Mouse (Mus musculus): ENCODE data around the gene Hadha.

Gene Hadha

DNA sequence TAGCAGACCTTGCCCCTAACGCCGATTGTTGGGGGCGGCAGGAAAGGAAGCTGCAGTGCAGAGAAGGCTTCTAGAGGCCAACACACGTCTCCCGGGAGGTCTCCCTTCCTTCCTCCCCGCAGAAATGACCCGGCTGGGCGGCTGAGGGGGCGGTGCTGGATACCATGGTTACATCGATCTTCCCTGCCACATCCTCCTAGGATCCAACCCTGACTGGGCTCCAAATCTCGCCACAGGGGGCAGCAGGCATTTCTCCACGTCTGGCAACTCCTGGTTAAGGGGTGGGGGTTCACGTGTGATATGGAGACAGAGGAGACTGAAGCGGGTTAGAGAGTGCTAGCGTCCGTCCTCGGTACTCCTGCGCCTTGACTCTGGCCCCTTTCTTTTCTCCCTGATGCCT lies 43.8 kb downstream of the Hadha start:
- DNase-seq: peak; percentile 63

DNA sequence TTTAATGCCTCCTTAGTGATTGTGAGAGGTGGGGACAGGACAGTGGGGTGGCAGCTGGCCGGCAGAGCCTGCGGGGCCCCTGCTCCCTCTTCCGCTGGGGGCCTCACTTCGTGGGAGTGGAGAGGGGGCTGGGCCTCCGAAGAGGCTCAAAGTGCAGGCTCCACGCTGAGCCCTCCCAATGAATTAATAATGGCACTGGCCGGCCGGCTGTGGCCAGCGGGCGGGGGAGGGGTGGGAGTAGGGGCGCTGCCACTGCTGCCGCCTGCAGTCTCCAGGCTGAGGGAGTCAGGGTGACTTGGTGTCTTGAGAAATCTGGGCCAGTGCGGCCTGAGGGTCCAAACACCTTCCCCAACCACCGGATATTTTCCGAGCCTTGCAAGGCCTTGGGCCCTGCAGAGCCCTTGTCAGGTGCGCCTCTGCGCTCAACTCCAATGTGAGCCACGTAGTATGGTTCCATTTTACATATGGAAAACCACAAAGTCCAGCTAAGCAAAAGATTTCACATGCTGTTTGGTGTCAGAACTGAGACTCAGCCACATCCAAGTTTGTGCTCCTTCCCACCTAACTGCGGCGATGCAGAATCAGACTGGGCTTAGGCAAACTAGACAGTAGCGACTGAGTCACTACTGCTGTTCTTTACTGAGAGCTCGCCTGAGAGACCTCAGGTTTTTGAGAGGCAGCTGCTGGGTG lies 44.4 kb downstream of the Hadha start:
- DNase-seq: no peak

DNA sequence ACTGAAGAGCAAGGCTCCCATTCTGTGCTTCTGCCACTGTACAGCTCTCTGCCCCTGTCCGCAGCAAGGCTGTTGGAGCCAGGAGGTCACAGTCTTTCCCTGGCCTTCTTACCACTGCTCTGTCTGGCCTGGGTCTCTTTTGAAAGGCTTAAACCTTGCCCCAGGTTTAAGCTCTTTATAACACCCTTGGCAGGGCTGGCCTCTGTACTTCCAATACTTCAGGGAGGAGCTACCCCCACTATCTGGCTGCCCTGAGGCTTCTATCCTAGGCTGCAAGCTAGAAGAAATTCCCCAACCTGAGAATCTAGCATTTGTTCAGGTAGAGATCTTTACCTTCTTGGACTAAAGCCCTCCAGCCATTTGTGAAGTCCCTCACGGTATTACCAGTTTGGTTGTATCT lies 45.1 kb downstream of the Hadha start:
- no peak for DNase-seq

DNA sequence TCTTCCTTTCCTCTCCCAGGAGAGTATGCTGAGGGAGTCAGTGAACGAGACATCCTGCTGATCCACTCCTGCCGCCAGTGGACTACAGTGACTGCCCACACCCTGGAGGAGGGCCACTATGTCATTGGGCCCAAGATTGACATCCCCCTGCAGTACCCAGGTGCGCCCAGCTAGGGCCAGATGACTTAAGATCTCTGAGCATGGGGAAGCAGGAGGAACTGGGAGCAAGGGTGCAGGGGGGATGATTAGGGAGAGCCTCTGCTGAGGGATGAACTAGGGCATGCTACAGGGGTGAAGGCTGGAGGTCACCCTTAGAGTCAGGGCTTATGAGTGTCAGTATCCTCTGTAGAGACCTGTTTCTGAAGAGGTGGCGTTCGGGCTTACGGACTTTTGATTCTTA lies 46.7 kb downstream of the Hadha start:
- DNase-seq: no peak

DNA sequence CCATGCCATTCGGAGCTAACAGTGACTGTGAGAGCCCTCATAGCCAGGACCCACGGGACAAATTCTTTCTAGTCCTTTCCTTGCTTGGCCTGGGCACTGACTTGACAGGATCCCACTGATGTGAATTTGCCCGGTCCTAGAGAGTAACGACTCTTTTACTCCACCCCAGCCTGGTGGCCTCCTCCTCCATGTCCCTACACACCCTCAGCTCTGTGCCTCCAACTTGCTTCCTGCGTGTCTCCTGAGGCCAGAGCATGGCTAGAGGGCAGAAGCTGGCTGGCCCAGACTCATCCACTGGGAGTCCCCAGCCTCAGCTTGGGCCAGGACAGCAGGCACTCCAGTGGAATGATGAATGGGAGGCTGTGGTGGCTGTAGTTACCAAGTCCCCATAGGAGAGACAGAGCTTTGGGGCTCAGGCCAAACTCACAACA lies 47.3 kb downstream of the Hadha start:
- no peak for DNase-seq

DNA sequence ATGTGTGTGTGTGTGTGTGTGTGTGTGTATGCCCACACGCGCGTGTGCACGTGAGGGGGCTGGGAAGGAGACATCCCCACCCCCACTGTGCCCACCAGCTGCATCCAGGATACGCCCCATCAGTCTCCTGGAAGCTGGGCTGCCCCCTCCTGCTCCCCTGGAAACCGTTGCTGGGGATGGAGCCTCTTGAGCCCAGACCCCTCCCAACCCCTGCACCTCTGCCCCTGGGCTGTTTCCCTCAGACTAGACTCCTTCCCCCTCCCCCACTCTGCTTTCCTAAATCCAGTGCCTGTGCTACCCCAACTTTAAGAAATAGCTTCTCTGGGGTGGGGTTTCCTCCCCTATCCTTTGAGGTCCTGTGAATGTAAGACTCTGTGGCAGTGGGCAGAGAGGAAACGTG lies 47.8 kb downstream of the Hadha start:
- no peak for DNase-seq

DNA sequence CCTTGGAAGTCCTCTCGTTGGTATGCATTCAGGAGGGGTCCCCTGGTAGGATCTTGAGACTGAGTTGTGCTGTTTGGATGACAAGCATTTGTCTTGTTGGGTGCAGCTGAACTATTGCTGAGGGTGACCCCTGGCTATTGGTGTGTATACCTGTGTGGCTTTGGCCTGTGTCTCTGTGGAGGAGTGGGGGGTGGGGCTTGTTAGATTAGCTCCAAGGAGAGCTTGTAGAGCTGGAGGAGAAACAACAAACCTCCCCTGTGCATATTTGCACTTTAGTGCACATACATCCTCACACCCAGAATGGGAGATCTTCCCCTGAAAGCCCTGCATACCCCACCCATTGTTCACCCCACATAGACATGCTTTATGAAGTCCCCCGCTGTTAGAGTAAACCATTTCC lies 48.2 kb downstream of the Hadha start:
- no peak for DNase-seq

DNA sequence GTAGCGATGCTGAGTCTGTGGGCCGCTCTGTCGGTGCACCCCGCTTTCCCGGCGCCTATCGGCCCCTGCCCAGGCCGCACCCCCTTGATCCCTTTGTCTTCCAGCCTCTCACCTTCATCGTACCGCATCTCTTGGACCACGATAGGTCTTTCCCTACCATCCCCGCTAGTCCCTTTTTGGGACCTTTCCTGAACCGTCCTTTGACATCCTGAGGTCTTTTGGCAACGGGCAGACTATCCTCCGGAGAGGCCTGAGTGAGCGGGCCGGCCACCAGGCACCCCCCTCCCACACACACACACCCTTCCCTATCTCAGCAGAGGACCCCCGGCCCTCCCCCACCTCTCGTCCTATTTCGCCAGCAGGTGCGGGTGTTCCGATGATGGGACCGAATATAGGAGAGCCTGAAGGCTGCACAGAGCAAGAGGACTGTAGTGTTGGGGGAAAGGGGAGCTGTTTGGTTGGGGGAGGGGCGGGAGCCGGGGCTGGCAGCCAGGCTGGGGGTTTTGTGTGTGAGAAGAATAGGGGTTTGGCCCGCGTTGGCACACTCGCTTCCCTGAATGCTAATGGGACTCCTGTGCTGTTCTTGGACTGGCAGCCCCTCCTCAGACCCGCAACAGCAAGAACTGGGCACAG lies 49.2 kb downstream of the Hadha start, which contains the start of gene 3110082J24Rik:
3110082J24Rik (minus strand) TSS at position 419 of the 633 bp plus-strand sequence.
- DNase-seq: no peak

DNA sequence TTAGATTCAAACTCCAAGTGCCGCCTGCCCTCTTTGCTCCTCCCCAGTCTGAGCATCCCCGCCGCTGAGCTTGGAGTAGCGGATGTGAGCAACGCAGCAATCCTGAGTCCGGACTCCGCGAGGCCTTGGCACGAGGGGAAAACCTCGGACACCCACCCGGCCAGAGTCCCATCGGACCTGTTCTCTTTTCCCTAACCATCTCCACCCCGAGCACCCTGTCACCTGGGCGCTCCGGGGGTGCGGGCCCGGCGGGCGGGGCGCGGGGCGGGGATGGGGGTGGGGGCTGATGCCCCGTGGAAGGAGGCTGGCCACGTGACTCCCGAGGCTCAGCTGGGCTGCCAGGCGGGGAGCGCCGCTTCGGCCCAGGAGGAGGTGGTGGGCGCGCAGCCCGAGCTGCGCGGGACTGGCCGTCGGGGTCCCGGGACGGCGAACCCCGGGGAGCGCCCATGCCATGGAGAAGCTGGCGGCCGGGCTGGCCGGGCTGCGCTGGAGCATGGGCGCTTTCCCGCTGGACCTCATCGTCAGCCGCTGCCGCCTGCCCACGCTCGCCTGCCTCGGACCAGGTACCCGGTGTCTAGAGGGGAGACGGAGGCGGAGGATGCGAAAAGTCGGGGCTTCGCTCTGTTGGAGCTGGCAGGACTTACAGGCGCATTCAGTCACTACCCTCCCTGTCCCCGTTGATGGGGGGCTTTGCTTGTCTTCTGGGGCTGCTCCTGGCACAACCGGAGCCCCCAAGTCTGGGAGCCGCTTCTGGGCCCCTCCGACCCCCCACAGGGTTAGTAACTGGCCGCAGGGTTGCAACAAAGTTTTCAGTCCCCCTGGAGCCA lies 49.9 kb downstream of the Hadha start, which contains the start of gene Garem2:
Garem2 (plus strand) TSS at position 321 of the 827 bp plus-strand sequence.
- DNase-seq: peak; percentile 39

DNA sequence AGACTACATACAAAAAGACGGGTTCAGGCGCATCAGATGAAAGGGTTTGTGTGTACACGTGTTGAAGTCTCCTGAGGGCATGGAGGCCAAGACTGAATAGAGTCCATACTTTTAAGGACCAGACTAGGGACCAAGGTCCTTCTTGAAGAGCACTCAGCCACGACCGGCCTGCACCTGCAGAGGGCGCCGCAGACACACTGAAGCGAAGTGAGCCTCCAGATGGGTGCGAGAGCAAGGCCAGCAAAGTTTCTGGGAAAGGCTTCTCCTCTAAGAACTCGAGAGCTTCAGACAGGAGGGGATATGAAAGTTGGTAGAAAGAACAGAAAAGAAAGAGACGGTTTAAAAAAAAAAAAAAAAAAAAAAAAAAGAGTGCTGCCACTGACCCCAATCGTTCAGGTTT lies 50.6 kb downstream of the Hadha start:
- DNase-seq: peak; percentile 47

DNA sequence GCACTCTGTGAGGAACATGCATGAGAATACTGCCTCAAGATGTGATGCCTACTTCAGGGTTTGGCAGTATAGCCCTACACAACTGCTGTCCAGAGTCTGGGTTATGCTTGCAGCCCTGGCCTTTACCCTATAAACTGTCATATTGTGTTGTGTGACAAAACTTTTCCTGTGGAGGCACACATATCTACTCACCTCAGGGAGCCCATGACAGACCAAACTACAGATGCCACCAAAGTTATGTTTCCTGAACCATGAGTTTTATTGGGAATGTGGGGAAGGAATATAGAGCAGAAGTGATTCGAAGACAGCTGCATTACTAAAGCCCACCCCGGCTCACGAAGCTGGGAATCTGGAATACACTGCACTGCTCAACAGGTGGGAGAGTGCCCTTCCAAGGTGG lies 51.6 kb downstream of the Hadha start:
- DNase-seq: no peak

DNA sequence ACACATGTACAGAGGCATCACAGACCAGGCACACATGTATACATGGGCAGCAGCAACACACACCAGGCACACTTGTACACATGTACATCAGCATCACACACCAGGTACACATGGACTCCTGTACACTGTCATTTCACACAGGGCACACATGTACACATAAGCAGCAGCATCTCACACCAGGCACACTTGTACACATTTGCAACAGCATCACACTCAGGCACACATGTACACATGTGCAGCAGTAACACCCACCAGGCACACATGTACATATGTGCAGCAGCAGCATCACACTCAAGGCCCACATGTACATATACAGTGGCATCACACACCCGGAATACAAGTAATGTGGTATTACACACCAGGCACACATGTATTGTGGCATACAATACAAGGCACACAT lies 56.7 kb downstream of the Hadha start:
- DNase-seq: no peak

DNA sequence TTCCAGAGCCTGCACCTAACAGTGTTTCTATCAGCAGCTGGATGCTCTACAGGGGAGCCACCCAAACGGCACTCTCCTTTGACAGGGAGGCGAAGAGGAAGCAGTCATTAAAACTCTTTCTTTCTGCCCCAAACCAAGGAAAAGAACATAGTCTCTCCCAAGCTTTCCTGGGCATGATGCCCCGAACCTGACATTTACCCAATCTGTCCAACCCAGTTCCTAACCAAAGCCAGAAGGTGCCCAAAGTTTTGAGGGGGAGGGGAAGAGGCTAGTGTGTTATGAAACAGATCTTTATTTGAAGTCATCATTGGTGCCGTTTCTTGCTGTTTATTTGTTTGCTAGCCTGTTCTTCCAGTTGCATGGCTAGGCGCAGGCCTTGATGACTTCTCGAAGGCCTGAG lies 59.2 kb downstream of the Hadha start:
- no peak for DNase-seq

DNA sequence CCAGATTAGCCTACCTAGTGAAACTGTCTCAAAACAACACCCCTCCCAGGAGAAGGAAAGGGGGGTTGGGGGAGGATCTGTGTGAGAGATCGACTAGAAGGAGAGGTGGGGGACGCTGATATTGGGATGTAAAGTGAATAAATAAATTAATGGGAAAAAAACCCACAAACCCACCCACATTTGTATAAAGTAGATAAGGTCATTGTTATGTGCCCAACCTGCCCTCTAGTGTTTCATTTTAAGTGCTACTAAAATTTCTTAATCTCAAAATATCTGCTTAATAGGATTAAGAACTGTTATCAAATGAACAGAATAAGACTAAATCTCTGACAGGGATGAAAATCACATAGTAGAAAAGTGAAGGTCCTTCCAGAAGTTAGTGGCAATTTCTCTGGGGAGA lies 60.6 kb downstream of the Hadha start:
- no peak for DNase-seq

DNA sequence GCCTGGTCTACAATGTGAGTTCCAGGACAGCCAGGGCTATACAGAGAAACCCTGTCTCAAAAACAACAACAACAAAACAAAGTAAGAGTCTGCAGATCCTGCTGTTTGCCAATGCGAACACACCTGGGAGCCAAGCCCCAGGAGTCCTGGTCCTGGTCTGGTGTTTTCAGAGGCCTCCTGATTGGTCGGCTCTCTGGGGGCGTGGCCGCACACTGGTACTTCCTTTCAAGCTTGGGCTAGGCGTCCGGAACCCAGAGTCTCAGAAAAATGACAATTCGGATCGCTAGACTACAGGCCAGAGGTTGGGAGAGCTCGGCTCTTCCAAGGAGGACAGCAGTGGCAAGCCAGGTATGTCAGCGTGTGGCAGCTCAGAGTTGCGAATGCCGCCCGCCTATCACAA lies 62.3 kb downstream of the Hadha start:
- no peak for DNase-seq

DNA sequence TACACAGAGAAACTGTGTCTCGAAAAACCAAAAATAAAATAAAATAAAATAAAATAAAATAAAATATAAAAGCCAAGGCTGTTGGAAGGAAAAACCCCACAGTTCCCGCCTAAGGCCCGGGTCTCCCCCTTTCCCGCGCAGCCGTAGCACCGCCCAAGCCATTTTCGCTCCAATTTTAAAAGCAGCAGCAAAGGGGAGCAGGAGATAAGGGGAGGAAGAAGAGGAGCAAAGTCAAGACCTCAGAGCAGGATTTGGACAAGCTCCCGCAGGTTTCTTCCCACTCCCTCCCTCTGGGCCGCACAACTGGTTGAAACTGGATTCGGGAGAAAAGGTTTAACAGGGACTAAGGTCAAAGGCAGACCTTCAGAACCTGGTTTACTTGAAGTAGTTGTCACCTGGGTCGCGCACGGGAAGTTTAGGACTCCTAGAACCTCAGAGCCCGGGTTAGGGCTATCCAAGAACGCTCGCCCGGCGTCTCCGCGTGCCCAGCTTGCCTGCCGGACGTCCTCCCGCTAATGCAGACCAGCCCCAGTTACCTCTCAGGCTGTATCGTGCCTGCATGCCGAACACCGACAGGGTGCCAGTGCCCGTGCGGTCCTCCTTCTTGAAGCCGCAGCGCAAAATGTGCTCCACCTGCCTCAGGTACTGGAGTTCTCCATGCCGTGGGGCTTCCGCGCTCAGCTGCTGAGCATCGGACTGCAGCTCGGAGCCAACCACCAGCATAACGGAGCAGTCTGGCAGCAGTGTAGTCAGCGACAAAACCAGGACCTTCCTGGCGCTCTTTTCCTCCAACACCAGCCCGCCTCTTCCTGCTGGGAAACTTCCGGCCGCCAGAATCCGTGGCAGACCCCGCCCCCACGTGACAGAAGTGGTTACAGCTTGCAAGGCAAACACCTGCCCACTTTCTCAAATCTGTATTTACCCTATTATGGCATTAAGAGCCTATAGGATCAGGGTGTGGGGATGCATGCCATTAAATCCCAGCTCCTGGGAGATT lies 81.8 kb downstream of the Hadha start, which contains the start of gene Tyms:
Tyms (minus strand) TSS at position 793 of the 997 bp plus-strand sequence.
- peak; percentile 87 for DNase-seq

DNA sequence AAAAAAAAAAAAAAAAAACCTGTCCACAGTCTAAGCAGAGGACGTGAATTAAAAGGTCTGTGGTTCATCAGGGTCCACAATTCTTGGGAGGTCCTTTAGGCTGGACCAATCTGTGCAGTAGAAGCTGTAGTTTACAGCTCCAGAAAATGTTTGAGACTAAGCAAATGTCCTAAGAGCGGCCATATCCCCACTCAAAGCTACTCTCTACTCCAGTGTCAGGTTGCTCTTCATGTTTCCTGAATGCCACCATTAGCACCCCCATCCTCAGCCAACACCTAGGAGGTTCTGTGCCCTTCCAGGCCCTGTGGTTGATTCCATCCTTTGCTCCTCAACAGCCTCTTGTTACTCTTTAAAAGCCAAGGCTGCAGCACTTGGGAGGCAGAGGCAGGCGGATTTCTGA lies 82.6 kb downstream of the Hadha start:
- no peak for DNase-seq

DNA sequence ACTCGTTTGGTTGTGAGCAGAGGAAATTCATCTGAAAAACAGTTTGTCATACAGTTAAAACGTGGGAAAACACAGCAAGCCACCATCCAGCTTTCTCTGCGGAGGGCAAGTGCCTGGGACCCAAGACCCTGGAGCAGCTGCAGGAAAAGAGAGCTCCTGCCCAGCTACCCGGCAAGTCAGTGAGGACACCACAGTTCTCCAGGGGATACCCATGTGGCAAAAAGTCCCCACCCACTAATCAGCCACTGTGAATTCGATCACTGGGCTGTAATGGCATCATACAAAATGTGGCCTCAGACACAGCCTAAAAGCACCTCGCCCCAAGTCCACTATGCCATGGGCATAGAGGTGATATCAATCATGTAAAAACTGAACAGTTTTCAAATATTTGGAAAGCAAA lies 83.3 kb downstream of the Hadha start:
- DNase-seq: no peak
